Mouse (Mus musculus) layer of hippocampus, adult 8-10 months (tissue): ENCODE measurements around the gene Ano1. TPM values are rescaled to one million over a fixed set of nuclear protein-coding genes. Genes with fewer than 3 reads are reported as not detected.

Experiments
- DNase-seq, 2 experiments: peaks; one replicate each; pipeline ENCODE4 v3.0.0; 2022; ENCODE audit warnings: low spot score in 2 of 2
- total RNA-seq, 4 experiments: library from RNA; stranded (reverse); gene quantifications; 2 replicates each; pipeline ENCODE4 v1.2.4; 2022

Ano1 gene
- total RNA-seq, 4 experiments from 2014 or later: 2.8 to 7.6 (median 3.9) TPM

DNA sequence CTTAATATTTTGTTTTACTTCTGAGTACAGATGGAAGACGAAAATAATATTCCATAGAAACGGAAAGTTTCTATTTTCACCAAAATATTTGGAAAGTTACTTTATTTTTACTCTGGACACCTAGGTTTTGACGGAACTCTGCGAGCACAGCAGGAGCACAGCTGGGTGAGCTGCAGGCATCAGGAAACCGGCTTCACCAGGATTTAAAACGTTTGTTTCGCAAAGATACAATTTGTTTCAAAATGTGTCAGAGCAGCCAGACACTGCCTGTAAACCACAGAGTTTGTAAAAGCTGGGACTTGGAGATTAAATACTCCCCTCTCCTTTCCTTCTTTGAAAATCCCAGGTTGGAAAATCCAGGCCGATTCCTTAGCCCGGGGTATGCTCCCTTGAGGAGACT, 53.9 kb downstream of the Ano1 start:
- DNase-seq: no peak

DNA sequence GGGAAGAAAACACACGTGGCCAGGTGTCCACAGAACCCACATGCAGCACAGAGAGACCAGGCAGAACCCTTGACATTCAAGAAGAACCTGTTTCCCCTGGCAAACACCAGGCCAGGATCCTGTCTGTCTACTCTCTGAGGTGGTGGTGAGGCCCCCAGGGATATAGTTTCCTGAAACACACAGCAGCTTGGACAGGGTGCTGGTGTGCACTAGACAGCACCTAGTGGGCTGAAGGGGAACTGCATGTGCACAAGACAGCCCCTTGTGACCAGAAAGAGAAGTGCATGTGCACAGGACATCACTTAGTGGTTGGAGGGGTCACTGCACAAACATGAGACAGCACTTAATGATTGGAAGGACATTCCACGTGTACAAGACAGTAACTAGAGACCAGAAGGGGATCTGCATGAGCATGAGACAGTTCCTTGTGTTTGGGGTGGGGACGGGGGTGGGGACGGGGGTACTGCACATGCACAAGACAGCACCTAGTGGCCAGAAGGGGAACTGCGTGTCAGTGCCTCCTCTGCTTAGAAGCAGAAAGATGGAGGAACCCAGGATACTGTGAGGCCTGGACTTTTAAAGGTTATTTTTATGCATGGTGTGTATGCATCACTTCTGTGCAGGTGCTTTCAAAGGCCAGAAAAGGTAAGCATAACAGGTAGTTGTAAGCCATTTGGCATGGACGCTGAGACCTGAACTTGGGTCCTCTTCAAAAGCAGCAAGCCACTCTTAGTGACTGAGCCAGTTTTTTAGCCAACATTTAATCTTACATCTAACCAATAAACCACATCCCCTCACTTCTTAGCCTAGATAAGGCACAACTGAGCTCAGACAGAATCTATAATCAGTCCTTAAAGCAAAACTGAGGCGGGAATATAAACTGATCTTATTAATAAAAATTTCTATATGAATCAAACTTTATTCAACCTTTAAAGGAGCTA, 54.7 kb downstream of the Ano1 start:
- DNase-seq: no peak

DNA sequence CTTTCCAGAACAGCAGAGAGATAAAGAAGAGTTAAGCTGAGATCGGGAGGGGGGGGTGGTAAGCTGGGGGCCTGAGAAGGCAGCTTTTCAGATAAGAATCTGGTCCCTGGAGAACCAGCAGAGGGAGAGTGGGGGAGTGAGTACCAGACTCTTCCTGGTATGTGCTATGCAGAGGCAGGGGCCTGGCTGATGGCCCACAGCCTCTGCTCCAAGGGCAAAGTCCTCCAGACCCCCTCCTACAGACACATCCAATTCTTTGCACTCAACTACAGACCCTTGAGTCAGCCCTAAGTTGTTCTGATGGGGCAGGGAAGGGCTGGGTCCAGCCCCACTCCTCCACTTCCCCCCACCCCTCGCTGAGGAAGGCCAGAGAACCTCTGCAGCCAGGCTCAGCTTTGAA, 61.9 kb downstream of the Ano1 start:
- DNase-seq: no peak

DNA sequence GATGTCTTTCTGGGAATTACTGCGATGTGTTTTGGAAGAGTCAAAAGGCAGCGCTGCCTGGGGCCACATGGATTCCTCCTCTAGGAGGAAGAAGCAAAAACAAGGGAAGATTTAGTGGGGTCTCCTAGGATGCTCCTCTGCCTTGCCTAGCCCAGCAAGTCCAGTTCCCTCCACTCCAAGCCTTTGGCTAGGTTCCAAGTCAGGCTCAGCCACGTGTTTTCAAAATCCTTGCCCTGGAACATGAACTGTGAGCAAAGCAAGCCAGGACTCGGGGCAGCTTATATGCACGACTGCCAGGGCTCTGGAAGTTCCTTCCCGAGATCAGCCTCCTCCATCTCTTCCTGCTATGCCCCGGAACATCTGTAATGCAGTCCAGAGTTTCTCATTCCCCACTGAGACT, 62.6 kb downstream of the Ano1 start:
- no peak for DNase-seq

DNA sequence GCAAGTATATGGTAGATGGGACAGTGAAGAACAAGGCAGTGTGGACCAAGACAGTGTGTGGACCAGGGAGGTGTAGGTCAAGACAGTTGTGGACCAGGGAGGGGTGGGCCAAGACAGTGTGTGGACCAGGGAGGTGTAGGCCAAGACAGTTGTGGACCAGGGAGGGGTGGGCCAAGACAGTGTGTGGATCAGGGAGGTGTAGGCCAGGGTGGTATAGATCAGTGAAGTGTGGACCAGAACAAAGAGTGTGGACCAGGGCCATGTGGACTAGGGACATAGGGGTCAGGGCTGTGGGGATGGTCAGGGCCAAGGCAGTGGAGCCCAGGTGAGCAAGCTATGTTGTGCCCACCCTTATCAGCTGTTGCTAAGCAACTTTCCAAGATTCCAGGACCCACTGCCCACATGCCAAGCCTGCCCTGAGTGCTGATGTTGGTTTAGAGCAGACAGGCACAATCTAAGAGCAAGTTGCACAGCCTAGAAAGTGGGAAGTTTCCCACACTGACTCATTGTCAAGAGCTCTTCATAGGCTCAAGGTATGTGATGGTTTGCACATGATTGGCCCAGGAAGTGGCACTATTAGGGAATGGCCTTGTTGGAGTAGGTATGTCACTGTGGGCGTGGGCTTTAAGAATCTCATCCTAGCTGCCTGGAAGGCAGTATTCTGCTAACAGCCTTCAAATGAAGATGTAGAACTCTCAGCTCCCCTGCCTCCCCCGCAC, 64.0 kb downstream of the Ano1 start:
- DNase-seq: no peak

DNA sequence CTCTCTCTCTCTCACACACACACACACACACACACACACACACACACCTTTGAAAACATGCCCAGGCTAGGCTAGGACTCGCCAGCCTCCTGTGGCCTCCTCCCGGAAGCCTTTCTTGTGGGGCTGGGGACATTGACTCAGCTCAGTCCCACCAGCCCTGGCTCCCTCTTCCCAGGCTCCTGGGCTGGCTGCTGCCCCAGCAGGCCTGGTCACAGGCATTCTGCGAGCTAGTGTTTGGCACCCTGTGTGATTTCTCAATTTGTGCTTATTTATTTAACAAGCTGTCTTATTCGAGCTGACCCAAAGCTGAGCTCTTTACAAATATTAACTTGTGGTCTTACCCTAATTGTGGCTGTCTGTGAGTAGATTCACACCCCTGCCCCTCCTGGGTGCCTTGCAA, 66.8 kb downstream of the Ano1 start:
- no peak for DNase-seq

DNA sequence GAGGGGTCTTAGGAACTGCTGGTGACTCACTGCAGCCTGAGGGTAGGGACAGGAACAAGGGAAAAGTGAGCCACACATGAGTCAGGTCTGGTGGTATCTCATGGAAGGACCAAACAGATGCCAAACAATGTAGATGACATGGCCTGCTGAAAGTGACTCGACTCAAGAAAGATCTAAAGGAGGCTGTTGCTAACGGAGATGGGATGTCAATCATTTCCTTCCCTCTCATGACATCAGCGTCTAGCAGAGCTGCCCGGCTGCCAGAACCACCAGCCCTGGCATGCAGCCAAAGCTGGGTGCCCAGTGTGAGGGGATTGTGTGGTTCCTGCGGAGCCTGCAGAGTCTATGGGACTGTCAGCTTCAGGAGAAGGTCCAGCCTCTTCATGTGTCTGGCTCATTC, 67.3 kb downstream of the Ano1 start:
- DNase-seq: no peak

DNA sequence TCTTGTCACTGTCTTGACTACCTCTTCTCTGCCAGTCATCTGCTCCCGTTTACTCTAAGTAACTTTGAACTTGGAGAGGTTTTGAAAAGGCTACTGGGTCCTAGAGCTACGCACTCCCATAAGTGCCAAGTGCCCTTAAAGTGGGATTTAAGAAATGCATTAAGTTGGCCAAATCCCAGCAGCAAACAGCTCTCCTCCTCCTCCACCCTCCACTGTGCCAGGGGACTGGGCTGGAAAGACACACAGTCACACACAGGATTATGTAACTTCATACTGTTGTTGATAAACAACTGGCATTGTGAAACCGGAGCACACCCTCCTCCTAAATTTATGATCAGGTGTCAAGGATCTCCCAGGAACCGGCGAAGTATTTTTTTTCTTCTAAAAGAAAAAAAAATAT, 71.7 kb downstream of the Ano1 start:
- DNase-seq: no peak

DNA sequence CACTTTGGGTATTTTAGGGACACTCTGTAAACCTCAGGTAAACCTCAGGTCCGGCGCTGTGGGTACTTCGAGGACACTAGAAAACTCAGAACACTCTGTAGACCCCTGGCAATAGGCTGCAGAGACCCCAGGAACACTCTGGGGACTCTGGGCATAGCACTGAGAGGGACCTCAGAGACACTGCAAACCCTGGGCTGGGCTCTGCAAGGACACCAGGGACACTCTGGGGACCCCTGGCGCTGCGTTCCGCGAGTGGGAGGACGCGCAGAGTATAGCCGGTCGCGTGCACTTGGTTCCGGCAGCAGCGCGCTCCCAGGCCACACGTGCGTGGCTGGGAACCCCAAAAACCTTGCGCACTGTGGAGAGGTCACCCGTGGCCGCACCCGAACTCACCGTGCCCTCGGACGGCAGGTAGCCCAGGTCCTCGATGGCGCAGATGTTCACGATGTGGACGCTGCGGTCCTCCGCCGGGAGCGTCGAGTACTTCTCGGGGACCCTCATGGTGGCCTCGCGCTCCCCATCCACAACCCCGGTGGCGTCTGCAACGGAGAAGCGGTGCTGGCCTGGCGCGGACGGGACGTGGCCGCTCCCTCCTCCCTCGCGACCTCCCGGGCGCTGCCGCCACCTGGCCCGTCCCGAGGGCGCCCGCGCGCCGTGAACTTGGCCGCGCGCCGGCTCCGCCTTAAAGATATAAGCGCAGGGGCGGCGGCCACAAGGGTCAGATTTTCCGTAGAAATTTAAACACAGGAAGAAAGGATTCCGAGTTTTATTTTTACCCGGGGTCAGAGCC, 73.3 kb downstream of the Ano1 start:
- no peak for DNase-seq

DNA sequence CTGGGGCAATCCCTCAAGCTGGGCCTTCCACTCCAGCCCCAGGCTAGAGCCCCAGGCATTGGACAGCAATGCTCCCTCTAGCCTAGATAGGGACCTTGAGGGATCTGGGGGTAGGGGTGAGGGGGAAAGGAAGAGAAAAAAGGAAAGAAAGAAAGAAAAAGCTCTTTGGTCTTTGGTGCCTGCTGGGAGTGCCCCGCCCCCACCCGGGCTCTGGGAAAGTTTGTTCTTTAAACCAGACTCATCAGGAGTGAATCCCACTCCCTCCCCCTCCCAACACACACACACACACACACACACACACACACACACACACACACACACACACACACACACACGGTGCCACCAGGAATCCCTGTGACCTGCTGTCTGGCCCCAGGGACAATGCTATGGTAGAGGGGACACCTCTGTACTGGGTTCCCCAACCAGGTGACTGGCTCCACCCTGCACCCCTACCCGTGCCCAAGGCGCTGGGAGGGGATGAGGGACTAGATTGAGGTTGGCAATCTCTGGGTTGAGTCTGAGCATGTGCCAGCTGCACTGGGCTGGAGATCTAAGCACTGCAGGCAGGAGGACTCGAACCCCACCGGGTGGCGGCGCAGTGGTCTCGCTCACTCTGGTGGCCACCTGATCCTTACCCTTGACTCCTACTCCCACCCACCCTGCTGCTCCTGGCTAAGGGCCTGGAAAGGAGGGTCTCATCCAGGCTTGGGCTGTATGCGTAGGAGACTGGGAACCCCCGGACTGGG, 74.3 kb downstream of the Ano1 start:
- no peak for DNase-seq

DNA sequence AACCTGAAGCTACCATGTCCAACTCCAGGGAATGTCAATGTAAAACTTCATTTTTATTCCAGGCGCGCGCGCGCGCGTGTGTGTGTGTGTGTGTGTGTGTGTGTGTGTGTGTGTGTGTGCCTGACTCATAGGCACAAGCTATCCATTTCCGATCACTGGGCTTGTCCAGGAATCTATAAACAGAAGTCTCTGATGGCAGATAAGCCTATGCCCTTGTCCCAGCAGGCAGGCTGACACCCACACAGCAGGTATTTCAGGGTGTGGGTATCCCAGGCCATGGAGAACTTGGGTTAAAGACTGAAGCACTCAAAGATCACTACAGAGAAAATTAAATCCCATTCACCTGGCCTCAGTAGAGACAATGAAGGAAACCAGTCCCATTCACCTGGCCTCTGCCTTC, 76.1 kb downstream of the Ano1 start:
- no peak for DNase-seq

DNA sequence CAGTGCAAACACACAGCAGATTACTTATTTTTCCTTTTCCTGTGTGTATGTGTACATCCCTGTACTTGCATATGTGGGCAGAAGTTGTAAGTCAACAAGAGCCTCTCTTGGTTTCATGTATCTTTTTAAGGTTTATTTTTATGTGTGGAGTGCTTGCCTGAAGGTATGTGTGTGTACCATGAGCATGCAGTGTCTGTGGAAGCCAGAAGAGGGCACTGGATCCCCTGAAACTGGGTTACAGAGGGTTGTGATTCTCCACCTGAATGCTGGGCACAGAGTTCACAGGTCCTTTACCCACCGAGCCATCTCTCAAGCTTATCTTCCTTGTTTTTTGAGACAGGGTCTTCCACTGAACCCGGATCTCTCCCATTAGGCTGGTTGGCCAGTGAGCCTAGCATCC, 81.9 kb downstream of the Ano1 start:
- DNase-seq: no peak

DNA sequence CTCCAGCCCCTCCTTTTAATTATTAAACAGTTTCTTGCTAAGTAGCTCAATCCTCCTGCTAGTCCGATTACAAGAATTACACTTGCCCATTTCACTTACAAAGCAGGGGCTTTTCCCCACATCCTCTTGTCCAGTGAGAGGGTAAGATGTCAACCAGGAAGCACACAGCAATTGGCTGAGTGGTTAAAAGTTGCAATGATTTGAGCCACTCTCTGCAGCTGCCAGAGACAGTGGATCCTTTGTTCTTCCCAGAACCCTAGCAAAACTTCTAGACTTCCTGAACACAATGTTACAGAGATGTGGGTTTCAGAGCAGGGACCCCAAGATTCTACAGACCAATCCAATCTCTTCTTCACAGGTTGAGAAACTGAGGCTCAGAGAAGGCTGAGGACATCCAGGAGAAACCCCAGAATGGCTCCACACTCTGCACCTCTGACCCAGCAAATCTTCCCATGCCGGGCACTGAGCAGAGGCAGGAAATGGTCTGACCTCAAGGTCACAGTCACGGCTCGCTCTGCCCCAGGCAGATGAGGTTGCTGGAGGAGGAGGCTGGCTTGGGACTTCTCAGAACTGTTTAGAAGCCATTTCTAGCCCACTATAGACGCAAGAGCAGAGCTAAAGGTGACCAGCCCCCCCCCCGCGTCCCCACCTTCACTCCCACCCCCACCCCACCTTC, 83.0 kb downstream of the Ano1 start:
- DNase-seq: no peak

DNA sequence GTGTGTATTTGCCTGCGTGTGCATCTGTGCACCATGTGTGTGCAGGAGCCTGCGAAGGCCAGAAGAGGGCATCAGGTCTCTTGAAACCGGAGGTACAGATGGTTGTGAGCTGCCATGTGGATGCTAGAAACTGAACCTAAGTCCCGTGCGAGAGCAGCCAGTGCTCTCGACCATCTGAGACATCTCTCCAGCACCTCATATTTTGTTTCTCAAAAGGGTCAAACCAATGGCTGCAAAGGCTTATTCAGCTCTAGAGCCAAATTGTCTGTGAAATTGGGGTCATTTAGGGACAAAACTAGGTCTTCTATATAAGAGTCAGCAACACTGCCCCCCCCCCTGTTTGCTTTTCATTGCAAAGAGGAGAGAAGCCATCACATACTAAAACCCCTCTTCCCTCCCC, 84.7 kb downstream of the Ano1 start:
- no peak for DNase-seq

DNA sequence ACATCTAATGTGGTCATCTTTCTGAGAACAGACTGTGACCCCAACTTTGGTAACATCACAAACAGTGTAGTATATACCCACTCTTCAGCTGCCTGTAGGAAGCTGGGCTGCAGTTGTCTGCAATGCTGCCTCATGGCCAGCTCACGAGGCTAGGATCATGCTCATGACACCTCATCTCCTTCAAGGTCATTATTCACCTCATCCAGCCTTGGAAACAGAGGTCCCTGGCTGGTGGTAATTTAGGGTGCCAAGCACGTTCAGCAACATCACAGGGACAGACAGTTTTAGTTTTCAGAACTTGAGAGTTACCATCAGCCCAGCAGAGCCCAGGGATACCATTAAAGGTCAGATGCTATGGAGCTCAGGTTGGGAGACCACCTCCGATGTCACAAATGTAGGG, 86.2 kb downstream of the Ano1 start:
- DNase-seq: no peak

DNA sequence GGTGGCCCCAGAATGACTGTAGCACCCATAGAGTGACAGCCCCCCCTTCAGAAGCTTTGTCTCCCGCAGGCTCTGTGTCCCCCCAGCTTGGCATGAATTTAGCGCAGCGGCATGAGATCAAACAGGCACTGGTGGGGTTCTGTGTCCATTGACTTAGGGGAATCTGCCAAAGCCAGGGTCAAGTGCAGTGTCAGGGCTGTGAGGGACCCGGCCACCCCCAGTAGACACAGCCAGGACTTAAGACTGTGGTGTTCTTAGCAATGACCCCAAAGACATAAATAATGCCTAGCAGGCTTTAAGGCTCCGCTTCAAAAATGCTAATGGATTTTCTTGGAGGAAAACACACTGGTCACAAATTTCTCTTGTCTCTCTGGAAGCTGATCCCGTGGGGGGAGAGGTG, 88.2 kb downstream of the Ano1 start:
- no peak for DNase-seq

DNA sequence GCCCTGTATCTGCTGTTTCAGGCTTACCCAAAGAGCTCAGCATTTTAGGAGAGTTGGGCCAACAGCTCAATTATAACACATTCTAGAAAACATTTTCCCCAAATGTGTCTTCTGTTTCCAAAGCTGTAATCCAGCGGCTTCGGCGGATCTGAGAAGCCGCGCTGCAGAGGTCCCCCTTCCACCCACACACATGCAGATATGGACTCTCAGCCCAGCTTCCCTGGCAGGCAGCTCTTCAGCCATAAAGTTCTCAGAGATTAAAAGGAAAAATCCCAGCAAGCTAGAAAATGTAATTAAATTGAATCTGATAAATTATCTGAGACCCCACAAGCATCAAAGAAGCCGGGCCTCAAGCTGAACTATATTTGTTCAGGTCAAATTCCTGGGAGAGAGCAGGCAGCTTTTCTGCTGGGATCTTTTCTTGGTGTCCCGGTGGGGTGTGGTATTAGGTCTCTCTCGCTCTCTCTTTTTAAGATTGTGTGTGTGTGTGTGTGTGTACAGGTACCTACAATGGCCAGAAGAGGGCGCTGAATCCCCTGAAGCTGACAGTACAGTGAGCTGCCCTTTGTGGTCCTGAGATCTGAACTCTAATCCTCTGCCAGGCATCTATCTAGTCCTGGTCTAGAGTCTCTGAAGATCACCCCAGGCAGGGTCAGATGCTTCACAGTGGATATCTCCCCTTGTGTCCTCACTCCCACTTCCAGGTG, 95.4 kb downstream of the Ano1 start:
- DNase-seq: no peak

DNA sequence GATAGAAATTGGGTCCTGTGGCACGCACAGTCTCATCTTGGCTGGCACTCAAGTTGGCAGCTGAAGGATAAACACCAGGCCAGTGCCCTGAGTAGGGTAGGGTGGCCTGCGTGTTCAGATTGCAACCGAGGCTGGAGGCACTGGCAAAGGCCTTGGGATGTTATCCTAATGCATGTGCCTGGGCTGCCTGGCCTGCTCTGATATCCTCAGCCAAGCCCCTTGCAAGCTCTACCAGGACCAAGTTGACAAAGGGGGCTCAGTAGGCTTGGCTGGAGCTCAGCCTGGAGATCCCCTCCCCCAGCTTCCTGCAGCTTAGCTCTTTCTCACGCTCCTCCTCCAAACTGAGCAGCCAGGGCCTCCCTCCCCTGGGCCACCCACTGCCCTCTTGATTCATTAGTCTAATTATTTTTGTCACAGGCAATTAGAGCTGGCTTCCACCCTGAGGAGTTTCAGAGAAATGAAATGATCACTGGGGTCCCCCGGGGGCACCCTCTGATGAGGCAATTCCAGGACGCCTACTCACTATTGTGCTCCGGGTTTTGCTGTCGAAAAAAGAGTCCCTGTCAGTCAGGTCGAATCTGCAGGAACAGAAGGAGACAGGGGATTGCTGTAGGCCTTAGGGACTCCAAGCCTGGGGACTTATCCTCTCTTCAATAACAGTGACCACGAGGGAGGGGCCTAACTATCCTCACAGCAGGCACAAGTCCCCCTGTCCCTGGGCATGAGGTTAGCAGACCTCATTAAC, 97.9 kb downstream of the Ano1 start:
- DNase-seq: peak; percentile 66 to 77

DNA sequence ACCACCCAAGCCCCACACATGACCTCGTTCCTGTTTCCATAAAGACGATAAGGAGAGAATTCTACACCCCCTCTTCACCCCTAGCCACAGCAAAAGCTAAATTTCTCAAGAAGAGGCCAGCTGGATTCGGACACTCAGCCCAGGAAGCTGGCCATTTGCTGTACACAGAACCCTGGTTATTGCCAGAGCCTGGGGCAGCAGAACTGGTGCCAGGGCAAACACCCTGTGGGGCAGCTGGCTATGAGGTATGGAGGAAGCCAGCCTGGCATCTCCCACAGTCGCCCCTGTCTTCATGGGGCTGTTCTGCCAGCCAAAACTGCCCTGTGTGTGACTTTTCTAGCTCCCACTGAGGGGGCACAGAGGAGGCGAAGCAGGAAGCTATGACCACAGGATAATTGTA, 104.2 kb downstream of the Ano1 start:
- no peak for DNase-seq
